Mouse (Mus musculus): ENCODE data around the gene Fabp6. TPM values are rescaled to one million over a fixed set of nuclear protein-coding genes. Genes with fewer than 3 reads are reported as not detected.

Fabp6 gene
- total RNA-seq (2014; fragmentation: Nextera tagmentation), result not detected in 2 replicates
- not detected in 2 replicates for total RNA-seq (2017)

GRCm38 (mm10) chr11:43601440-43601839 is at the start of gene Fabp6:
Gene Fabp6 (minus strand): TSS chr11:43601540.
- ATAC-seq (replicated peaks; ENCODE audit: low FRiP score, low TSS enrichment, poor library complexity, severe bottlenecking), result no peak

- 0 out of 2 replicates have a peak, but pooled peaks have one; percentile 45 for ATAC-seq (replicated peaks; ENCODE audit: low FRiP score, low TSS enrichment, poor library complexity, severe bottlenecking)
These were observed 43.9 kb upstream of the Fabp6 start for GRCm38 (mm10) chr11:43645286-43645685.

GRCm38 (mm10) chr11:43643180-43643591 is 41.8 kb upstream of the Fabp6 start:
- ATAC-seq (replicated peaks; ENCODE audit: low FRiP score, low TSS enrichment, poor library complexity, severe bottlenecking), result peak; percentile 87

GRCm38 (mm10) chr11:43638486-43638885 is 37.1 kb upstream of the Fabp6 start:
- no peak for ATAC-seq (replicated peaks; ENCODE audit: low FRiP score, low TSS enrichment, poor library complexity, severe bottlenecking)

DNA sequence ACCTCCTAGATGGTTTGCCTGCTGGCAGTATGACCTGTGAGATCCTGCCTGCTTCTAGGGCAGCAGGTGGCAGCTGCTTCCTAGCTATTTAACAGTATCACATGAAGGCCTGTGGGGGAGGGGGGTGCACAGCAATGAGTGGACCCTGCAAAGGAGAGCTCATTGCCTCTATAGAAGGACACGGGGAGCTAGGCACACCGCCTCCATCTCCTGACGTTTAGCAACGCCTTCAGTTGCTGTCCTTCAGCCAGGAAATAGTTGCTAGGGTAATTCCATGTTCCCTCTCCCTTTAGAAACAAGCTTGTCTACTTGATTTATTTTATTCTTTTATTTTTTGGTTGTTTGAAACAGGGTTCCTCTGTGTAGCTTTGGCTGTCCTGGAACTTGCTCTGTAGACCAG is 35.4 kb upstream of the Fabp6 start:
- ATAC-seq (replicated peaks; ENCODE audit: low FRiP score, low TSS enrichment, poor library complexity, severe bottlenecking), result no peak

GRCm38 (mm10) chr11:43633658-43634401 is 32.5 kb upstream of the Fabp6 start:
- 0 out of 2 replicates have a peak, but pooled peaks have one; percentile 40 for ATAC-seq (replicated peaks; ENCODE audit: low FRiP score, low TSS enrichment, poor library complexity, severe bottlenecking)

- no peak for ATAC-seq (replicated peaks; ENCODE audit: low FRiP score, low TSS enrichment, poor library complexity, severe bottlenecking)
These were observed 31.8 kb upstream of the Fabp6 start for GRCm38 (mm10) chr11:43633165-43633564.

GRCm38 (mm10) chr11:43632566-43632965 is 31.2 kb upstream of the Fabp6 start:
- peak; percentile 45; the same call in 1 of the 2 replicates for ATAC-seq (replicated peaks; ENCODE audit: low FRiP score, low TSS enrichment, poor library complexity, severe bottlenecking)

GRCm38 (mm10) chr11:43631645-43632044 is 30.3 kb upstream of the Fabp6 start:
- ATAC-seq (replicated peaks; ENCODE audit: low FRiP score, low TSS enrichment, poor library complexity, severe bottlenecking), result no peak

DNA sequence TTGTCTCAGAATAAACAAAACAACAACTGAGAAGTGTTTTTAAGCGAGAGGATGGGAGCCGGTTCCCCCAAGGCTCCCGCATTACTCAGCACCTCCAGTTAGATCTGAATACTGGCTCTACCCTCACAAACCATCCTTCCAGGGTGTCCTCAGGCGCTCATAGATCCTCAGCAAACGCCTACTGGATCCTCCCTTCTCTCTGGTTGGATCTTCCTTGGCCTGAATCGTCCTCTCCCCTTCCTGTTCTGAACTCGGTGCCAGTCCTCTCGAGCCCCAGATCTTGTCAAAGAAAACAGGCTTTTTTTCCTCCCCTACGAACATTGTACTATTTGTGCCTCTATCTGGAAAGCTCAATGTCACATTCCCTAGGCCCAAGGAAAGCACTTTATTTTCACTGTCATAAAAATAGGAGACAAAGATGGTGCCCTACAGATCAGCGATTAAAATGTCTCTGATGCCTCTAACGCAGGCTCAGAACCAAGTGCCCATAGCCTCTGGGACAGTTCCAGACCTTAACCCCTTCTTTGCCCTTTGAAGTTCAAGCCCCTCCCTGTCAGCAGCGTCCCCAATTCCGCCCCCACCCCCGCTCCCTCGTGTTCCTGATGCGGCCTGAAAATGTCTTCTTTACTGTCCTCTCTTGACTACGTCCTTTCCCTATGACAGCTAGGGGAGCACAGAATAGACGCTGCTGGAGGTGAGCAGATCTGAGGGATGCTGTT is 25.7 kb upstream of the Fabp6 start:
- ATAC-seq (replicated peaks; ENCODE audit: low FRiP score, low TSS enrichment, poor library complexity, severe bottlenecking), result no peak

- ATAC-seq (replicated peaks; ENCODE audit: low FRiP score, low TSS enrichment, poor library complexity, severe bottlenecking), result no peak
These were observed 25.1 kb upstream of the Fabp6 start for GRCm38 (mm10) chr11:43626300-43626926.

GRCm38 (mm10) chr11:43624341-43624740 is 23.0 kb upstream of the Fabp6 start:
- ATAC-seq (replicated peaks; ENCODE audit: low FRiP score, low TSS enrichment, poor library complexity, severe bottlenecking), result no peak

DNA sequence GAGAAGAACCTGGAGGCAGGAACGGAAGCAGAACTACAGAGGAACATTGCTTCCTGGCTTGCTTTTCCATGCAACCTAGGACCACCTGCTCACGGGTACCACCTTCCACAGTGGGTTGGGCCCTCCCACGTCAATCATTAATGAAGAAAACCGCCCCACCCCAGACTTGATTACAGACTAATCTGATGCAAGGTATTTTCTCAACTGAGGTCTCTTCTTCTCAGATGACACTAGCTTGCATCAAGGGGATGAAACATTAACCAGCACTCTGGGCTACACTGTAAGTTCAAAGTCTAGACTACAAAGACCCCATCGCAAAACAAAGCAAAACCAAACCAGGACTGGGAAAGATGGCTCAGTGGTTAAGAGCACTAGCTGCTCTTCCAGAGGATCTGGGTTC is 20.4 kb upstream of the Fabp6 start:
- no peak for ATAC-seq (replicated peaks; ENCODE audit: low FRiP score, low TSS enrichment, poor library complexity, severe bottlenecking)

DNA sequence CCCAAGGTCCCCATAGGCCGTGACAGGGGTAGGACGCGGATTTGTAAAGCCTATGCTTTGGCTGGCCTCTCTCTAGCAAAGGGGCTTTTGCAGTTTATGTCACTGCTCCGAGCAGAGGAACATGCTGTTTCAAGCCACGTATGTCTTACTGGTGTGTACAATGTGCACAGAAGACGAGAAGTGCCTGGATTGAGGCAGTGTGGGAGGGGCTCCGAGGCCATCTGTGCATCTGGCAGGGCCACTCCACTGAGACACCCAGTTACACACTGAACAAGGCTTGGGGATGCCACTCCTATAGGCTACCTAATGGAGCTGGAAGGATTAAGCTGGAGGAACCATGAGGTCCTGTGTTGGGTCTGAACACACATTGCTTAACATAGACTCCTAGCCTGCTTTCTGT is 17.1 kb upstream of the Fabp6 start:
- ATAC-seq (replicated peaks; ENCODE audit: low FRiP score, low TSS enrichment, poor library complexity, severe bottlenecking), result no peak

DNA sequence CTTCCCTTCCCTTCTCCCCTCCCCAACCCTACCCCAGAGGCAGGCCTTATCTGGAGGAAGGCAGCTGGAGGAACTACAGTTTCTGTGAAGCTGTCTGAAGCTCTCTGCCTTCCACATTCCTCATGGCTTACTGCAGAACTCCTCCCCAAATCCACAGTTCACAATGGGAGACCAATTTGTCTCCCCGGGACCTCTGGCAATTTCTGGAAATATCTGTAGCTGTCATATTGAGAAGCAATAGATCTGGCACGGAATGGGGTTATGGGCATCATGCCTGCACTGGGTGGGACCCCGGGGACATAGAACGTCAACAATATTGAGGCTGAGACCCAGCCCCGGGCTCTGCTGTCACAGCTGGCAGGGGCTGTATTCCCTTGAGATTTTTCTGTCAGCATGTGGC is 16.6 kb upstream of the Fabp6 start:
- ATAC-seq (replicated peaks; ENCODE audit: low FRiP score, low TSS enrichment, poor library complexity, severe bottlenecking), result no peak

DNA sequence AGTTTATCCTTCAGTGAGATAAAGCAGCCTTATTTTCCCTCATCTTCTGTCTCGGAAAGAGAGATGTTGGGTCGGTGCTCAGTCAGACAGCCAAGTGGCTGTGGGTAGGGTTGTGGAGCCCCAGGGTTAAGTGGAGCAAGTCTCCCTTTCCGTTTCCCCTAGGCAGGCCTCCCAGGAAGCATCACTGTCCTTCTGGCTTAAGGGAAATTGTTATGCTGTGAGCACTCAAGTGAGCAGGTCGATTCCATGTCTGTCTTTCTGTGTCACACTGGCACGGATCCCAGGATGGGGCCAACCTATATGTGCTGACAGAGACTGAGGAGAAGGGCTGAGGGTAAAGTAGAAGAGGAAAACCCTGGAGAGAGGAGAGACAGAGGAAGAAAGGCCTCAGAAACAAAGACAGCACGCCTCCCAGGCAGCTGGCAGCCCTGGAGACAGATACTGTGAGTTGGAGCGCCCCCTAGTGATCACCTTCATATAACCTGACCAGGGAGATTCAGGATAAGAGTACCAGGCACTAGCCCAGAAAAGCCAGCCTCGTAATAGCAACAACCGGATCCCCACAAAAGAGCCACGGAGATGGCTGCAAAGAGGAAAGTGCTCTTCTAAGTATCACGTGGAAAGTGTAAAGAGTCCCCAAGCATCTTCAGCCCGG is 11.6 kb upstream of the Fabp6 start:
- ATAC-seq (replicated peaks; ENCODE audit: low FRiP score, low TSS enrichment, poor library complexity, severe bottlenecking), result peak; percentile 95

GRCm38 (mm10) chr11:43610662-43611033 is 9.3 kb upstream of the Fabp6 start:
- no peak for ATAC-seq (replicated peaks; ENCODE audit: low FRiP score, low TSS enrichment, poor library complexity, severe bottlenecking)

- ATAC-seq (replicated peaks; ENCODE audit: low FRiP score, low TSS enrichment, poor library complexity, severe bottlenecking), result no peak
These were observed 8.8 kb upstream of the Fabp6 start for GRCm38 (mm10) chr11:43610006-43610661.

DNA sequence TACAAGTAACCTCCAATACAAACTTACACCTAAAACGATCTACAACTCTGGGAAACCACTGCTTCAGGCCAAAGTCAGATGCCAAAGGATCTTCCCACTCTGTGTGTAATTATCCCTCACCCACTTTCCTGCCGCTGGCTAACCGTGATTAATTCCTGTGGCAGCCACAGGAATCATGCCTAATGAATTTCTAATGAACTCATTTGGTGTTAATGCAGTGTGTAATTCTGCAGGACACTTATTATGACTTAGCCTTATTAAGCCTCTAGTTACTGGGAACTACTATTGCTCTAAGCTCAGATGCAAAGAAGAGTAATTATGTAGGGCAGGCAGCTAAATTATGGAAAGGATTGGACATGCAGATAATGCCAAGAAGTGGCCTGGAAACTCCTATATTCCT is 7.1 kb upstream of the Fabp6 start:
- no peak for ATAC-seq (replicated peaks; ENCODE audit: low FRiP score, low TSS enrichment, poor library complexity, severe bottlenecking)
